Mouse (Mus musculus): ENCODE data around the gene Snx5.

DNA sequence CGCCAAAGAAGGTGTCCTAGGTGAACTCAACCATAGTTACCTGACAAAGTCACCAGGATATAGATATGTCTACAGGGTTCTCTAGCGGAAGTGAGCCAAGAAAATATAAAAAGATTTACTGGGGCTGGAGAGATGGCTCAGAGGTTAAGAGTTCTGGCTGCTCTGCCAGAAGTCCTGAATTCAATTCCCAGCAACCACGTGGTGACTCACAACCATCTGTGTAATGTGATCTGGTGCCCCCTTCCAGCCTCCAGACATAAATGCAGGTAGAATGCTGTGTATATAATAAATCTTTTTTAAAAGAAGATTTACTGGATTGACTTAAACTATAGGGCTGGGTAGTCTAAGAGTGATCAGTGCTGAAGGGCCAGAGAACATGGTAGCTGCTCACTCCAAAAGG is 10.7 kb upstream of the Snx5 start:
- TF ChIP-seq CTCF (IDR thresholded peaks at IDR 0.05; ENCODE audit: borderline replicate concordance, insufficient read depth, low read length) = no peak
- no peak for TF ChIP-seq POLR2A (IDR thresholded peaks at IDR 0.05; ENCODE audit: low read depth, low read length)

Measured in embryonic fibroblast, embryonic 13.5 days (primary cell).